In genomic region chr16:21646496-21646895, GRCm38 (mm10) we compare ENCODE assay signal across 22 mouse cellular contexts. TPM values are rescaled to one million over a fixed set of nuclear protein-coding genes. Genes with fewer than 3 reads are reported as not detected.
DNase-seq lines count a peak whose midpoint lies in the region; ATAC-seq and TF ChIP-seq lines count a peak whose summit lies in the region.
"Had no signal": no experiment of that assay in that cellular context is flagged by ENCODE, and none has a peak within 500 bp of the region (broad histone marks: within the 10 kb centered on the region; RNA-seq: fewer than 3 reads in every experiment).

No protein-coding gene starts in this region.

- TF ChIP-seq CTCF in cerebellum, adult 2 months (IDR thresholded peaks at IDR 0.05; ENCODE audit: borderline replicate concordance, insufficient read depth, low read depth, low read length), result peak; percentile 0; the same call in 1 of the 2 replicates
- no peak for TF ChIP-seq CTCF in hindbrain, postnatal 0 days (IDR thresholded peaks at IDR 0.05; ENCODE audit: low read depth)

- H3K36me3 ChIP-seq in heart, embryonic 15.5 days, result no peaks in the 10 kb centered on the region
- H3K36me3 ChIP-seq in midbrain, embryonic 10.5 days, result peaks cover 56% of the 10 kb centered on the region
- H3K36me3 ChIP-seq in midbrain, embryonic 11.5 days (ENCODE audit: control insufficient read depth, insufficient read depth, low read length), result peaks cover 3% of the 10 kb centered on the region; the same call in 1 of the 2 replicates
- H3K36me3 ChIP-seq in hindbrain, postnatal 0 days (ENCODE audit: insufficient read depth, low read length), result peaks cover 4% of the 10 kb centered on the region
- no peaks in the 10 kb centered on the region for H3K36me3 ChIP-seq in liver, embryonic 11.5 days (ENCODE audit: control insufficient read depth, insufficient read depth, low read length)

- no peak overlapping the region for H3K9ac ChIP-seq in heart, embryonic 15.5 days
- H3K9ac ChIP-seq in midbrain, embryonic 11.5 days (ENCODE audit: low read length), result no peak overlapping the region
- no peak overlapping the region for H3K9ac ChIP-seq in hindbrain, postnatal 0 days (replicated peaks; ENCODE audit: low read length)
- H3K9ac ChIP-seq in liver, embryonic 11.5 days (ENCODE audit: low read depth, low read length), result no peak overlapping the region
- H3K9ac ChIP-seq: embryonic facial prominence, embryonic 15.5 days; forebrain, embryonic 15.5 days; hindbrain, embryonic 15.5 days had no signal

- H3K4me1 ChIP-seq in cerebellum, adult 2 months (ENCODE audit: control insufficient read depth, insufficient read depth, low read length), result peaks cover 10% of the 10 kb centered on the region; the same call in 1 of the 2 replicates
- H3K4me1 ChIP-seq in heart, embryonic 15.5 days (replicated peaks), result peaks cover 43% of the 10 kb centered on the region
- peaks cover 29% of the 10 kb centered on the region for H3K4me1 ChIP-seq in midbrain, embryonic 10.5 days
- 0 out of 2 replicates have a peak, but pooled peaks cover 3% of the 10 kb centered on the region for H3K4me1 ChIP-seq in midbrain, embryonic 11.5 days (ENCODE audit: control insufficient read depth, insufficient read depth, low read length)
- 0 out of 2 replicates have a peak, but pooled peaks cover 8% of the 10 kb centered on the region for H3K4me1 ChIP-seq in hindbrain, postnatal 0 days (ENCODE audit: insufficient read depth, low read length)
- H3K4me1 ChIP-seq in liver, embryonic 11.5 days (replicated peaks; ENCODE audit: control insufficient read depth, insufficient read depth, low read length), result peaks cover 7% of the 10 kb centered on the region; the same call in 1 of the 2 replicates

- no peak for ATAC-seq in heart, embryonic 15.5 days (replicated peaks; ENCODE audit: insufficient number of reproducible peaks, insufficient read depth, low FRiP score, low read depth)
- ATAC-seq in midbrain, embryonic 11.5 days (ENCODE audit: low FRiP score), result no peak
- peak; percentile 35; the same call in 1 of the 2 replicates for ATAC-seq in hindbrain, postnatal 0 days
- ATAC-seq in liver, embryonic 11.5 days (replicated peaks; ENCODE audit: low FRiP score), result no peak
- ATAC-seq: CD4-positive, CD25-positive, alpha-beta regulatory T cell, adult 4 months; forebrain, embryonic 15.5 days had no signal

- no peak overlapping the region for H3K4me2 ChIP-seq in heart, embryonic 15.5 days
- no peak overlapping the region for H3K4me2 ChIP-seq in midbrain, embryonic 11.5 days
- no peak overlapping the region for H3K4me2 ChIP-seq in hindbrain, postnatal 0 days (ENCODE audit: low read depth, low read length)
- no peak overlapping the region for H3K4me2 ChIP-seq in liver, embryonic 11.5 days
- H3K4me2 ChIP-seq: embryonic facial prominence, embryonic 15.5 days; forebrain, embryonic 15.5 days; hindbrain, embryonic 15.5 days had no signal

- WGBS in cerebellum, adult 2 months, result 64% methylated on average over 3 of the region's 3 CpGs
- 76% methylated on average over 3 of the region's 3 CpGs for WGBS in heart, embryonic 15.5 days
- 86% methylated on average over 3 of the region's 3 CpGs for WGBS in midbrain, embryonic 10.5 days
- WGBS in midbrain, embryonic 11.5 days, result 78% methylated on average over 3 of the region's 3 CpGs
- WGBS in hindbrain, postnatal 0 days, result 47% methylated on average over 3 of the region's 3 CpGs
- WGBS in liver, embryonic 11.5 days, result 84% methylated on average over 3 of the region's 3 CpGs

- H3K27me3 ChIP-seq in cerebellum, adult 2 months (ENCODE audit: control insufficient read depth, insufficient read depth, low read length), result no peaks in the 10 kb centered on the region
- no peaks in the 10 kb centered on the region for H3K27me3 ChIP-seq in heart, embryonic 15.5 days
- no peaks in the 10 kb centered on the region for H3K27me3 ChIP-seq in midbrain, embryonic 10.5 days (ENCODE audit: low read depth, poor library complexity, severe bottlenecking)
- no peaks in the 10 kb centered on the region for H3K27me3 ChIP-seq in midbrain, embryonic 11.5 days (ENCODE audit: control insufficient read depth, insufficient read depth, low read length)
- no peaks in the 10 kb centered on the region for H3K27me3 ChIP-seq in hindbrain, postnatal 0 days (ENCODE audit: insufficient read depth, low read length)
- no peaks in the 10 kb centered on the region for H3K27me3 ChIP-seq in liver, embryonic 11.5 days (replicated peaks; ENCODE audit: control insufficient read depth, insufficient read depth, low read length)
- H3K27me3 ChIP-seq: embryonic facial prominence, embryonic 15.5 days; forebrain, embryonic 15.5 days; hindbrain, embryonic 15.5 days had no signal

- no peak overlapping the region for H3K4me3 ChIP-seq in cerebellum, adult 2 months (replicated peaks; ENCODE audit: insufficient read depth, low read depth, low read length)
- no peak overlapping the region for H3K4me3 ChIP-seq in heart, embryonic 15.5 days
- H3K4me3 ChIP-seq in midbrain, embryonic 10.5 days, result no peak overlapping the region
- no peak overlapping the region for H3K4me3 ChIP-seq in midbrain, embryonic 11.5 days (ENCODE audit: low read depth, low read length)
- no peak overlapping the region for H3K4me3 ChIP-seq in hindbrain, postnatal 0 days (ENCODE audit: low read length)
- H3K4me3 ChIP-seq in liver, embryonic 11.5 days (ENCODE audit: low read depth, low read length), result no peak overlapping the region
- H3K4me3 ChIP-seq: embryonic facial prominence, embryonic 15.5 days; erythroblast, embryonic 14.5 days; forebrain, embryonic 10.5 days; forebrain, embryonic 15.5 days; heart, embryonic 10.5 days; hindbrain, embryonic 15.5 days had no signal

- no peak for DNase-seq in cerebellum, adult 2 months
- no peak for DNase-seq in cerebellum, postnatal 4 days (ENCODE audit: low spot score in 2 of 2)
- DNase-seq in heart, adult 18-20 months, result no peak
- no peak for DNase-seq in midbrain, embryonic 10.5 days (ENCODE audit: low spot score)
- DNase-seq in midbrain, embryonic 11.5 days (ENCODE audit: low spot score, missing footprints), result no peak
- peak; percentile 28 for DNase-seq in hindbrain, postnatal 0 days (ENCODE audit: low spot score)
- no peak for DNase-seq in liver, embryonic 11.5 days (ENCODE audit: low spot score)
- DNase-seq: B cell, adult 2 months; cerebellum, adult 11 months; cerebellum, adult 9-11 months; embryo, embryonic 11 days; gastrocnemius, postnatal 10 days; kidney, adult 11 months had no signal

- TF ChIP-seq POLR2A in cerebellum, adult 2 months (IDR thresholded peaks at IDR 0.05; ENCODE audit: borderline replicate concordance, insufficient read depth, low read length), result no peak

- H3K27ac ChIP-seq in cerebellum, adult 2 months (ENCODE audit: insufficient read depth, low read length), result no peak overlapping the region
- 0 out of 2 replicates have a peak overlapping the region, but pooled peaks have one; percentile 11 for H3K27ac ChIP-seq in heart, embryonic 15.5 days
- peak overlapping the region; percentile 62 for H3K27ac ChIP-seq in midbrain, embryonic 10.5 days (replicated peaks)
- no peak overlapping the region for H3K27ac ChIP-seq in midbrain, embryonic 11.5 days (ENCODE audit: low read depth, low read length)
- peak overlapping the region; percentile 27; the same call in 1 of the 2 replicates for H3K27ac ChIP-seq in hindbrain, postnatal 0 days
- H3K27ac ChIP-seq in liver, embryonic 11.5 days (ENCODE audit: low read depth, low read length), result no peak overlapping the region
- H3K27ac ChIP-seq: embryonic facial prominence, embryonic 15.5 days; forebrain, embryonic 10.5 days; forebrain, embryonic 15.5 days; heart, embryonic 10.5 days; hindbrain, embryonic 15.5 days had no signal

- H3K9me3 ChIP-seq in heart, embryonic 15.5 days (replicated peaks), result no peaks in the 10 kb centered on the region
- no peaks in the 10 kb centered on the region for H3K9me3 ChIP-seq in midbrain, embryonic 10.5 days (replicated peaks)
- H3K9me3 ChIP-seq in midbrain, embryonic 11.5 days (ENCODE audit: control insufficient read depth, low read length), result no peaks in the 10 kb centered on the region
- H3K9me3 ChIP-seq in hindbrain, postnatal 0 days (ENCODE audit: low read length), result no peaks in the 10 kb centered on the region
- H3K9me3 ChIP-seq in liver, embryonic 11.5 days (ENCODE audit: control insufficient read depth, low read length), result no peaks in the 10 kb centered on the region
- H3K9me3 ChIP-seq: embryonic facial prominence, embryonic 15.5 days; forebrain, embryonic 10.5 days; forebrain, embryonic 15.5 days; G1E; heart, embryonic 10.5 days; hindbrain, embryonic 15.5 days had no signal

RNA-seq across cellular contexts. Expression of gene 2510009E07Rik, which starts 48.0 kb away (rescaled TPM):
- 25.9 and 28.1 TPM in 2 replicates for polyA plus RNA-seq in cerebellum, adult 2 months (2012; rRNA removed)
- 22.0 and 24.5 TPM in 2 replicates for polyA plus RNA-seq in heart, embryonic 15.5 days (2015; fragmentation: Nextera tagmentation; extraction: Ambion mirVana)
- 10 to 100 TPM; 20.5 to 21.7 TPM for total RNA-seq in heart, adult 18-20 months (2021)
- 81.7 and 97.5 TPM in 2 replicates for polyA plus RNA-seq in midbrain, embryonic 10.5 days (2016; fragmentation: Nextera tagmentation; extraction: Ambion mirVana)
- 96.4 and 97.8 TPM in 2 replicates for polyA plus RNA-seq in midbrain, embryonic 11.5 days (2014; fragmentation: Nextera tagmentation; extraction: Ambion mirVana)
- total RNA-seq in hindbrain, postnatal 0 days (2014; rRNA removed), result 52.9 and 54.4 TPM in 2 replicates
- polyA plus RNA-seq in hindbrain, postnatal 0 days (2015; fragmentation: Nextera tagmentation; extraction: Ambion mirVana), result 46.7 and 46.8 TPM in 2 replicates
- 5.6 and 5.7 TPM in 2 replicates for polyA plus RNA-seq in liver, embryonic 11.5 days (2014; fragmentation: Nextera tagmentation; extraction: Ambion mirVana)
- polyA plus RNA-seq: erythroblast, embryonic 14.5 days; G1E had no signal

Comparison
In these comparisons a context has a peak if more than half of its experiments do, and no peak if none do; other contexts are left out.
1. H3K27ac ChIP-seq: peak in heart, embryonic 15.5 days (single experiment), midbrain, embryonic 10.5 days (single experiment) and hindbrain, postnatal 0 days (single experiment); none in cerebellum, adult 2 months (single experiment), midbrain, embryonic 11.5 days (single experiment) and liver, embryonic 11.5 days (single experiment).